Mouse (Mus musculus) liver, embryonic 12.5 days (tissue): Measurements from ENCODE around the gene Dclk1. TPM values are rescaled to one million over a fixed set of nuclear protein-coding genes. Genes with fewer than 3 reads are reported as not detected.

ENCODE experiments used
- ATAC-seq: fragments of 200-750 bp; cut with Nextera tagmentation; 2 replicates; pipeline ENCODE4 v1.8.0; 2017; ENCODE audit warnings: moderate number of reproducible peaks, mild to moderate bottlenecking, moderate library complexity
- H3K27ac ChIP-seq: fragments of 300-500 bp; sonication (generic); 2 replicates; pipeline ENCODE4 v1.5.1; 2016; ENCODE audit warnings: mild to moderate bottlenecking
- H3K27me3 ChIP-seq: fragments of 300-500 bp; sonication (generic); replicated peaks from 2 replicates; pipeline ENCODE4 v1.6.1; 2016; ENCODE audit warnings: mild to moderate bottlenecking, moderate library complexity
- H3K36me3 ChIP-seq: fragments of 300-500 bp; sonication (generic); 2 replicates; pipeline ENCODE4 v1.6.1; 2016; ENCODE audit warnings: mild to moderate bottlenecking, moderate library complexity
- H3K4me1 ChIP-seq: fragments of 300-500 bp; sonication (generic); 2 replicates; pipeline ENCODE4 v1.6.1; 2016
- H3K4me2 ChIP-seq: fragments of 300-500 bp; sonication (generic); 2 replicates; pipeline ENCODE4 v1.6.1; 2016; ENCODE audit warnings: mild to moderate bottlenecking, moderate library complexity
- H3K4me3 ChIP-seq: fragments of 300-500 bp; sonication (generic); 2 replicates; pipeline ENCODE4 v1.5.1; 2016; ENCODE audit warnings: mild to moderate bottlenecking, moderate library complexity
- H3K9ac ChIP-seq: fragments of 300-500 bp; sonication (generic); 2 replicates; pipeline ENCODE4 v1.6.1; 2016; ENCODE audit warnings: mild to moderate bottlenecking, moderate library complexity
- H3K9me3 ChIP-seq: fragments of 300-500 bp; sonication (generic); replicated peaks from 2 replicates; pipeline ENCODE4 v1.6.1; 2016; ENCODE audit warnings: mild to moderate bottlenecking, moderate library complexity
- WGBS: fragments of 180-500 bp; shearing (Covaris S2); methylation state at CpG from one replicate; pipeline ENCODE4 v1.1.7; 2016; ENCODE audit not compliant: insufficient replicate concordance; 5-methylcytosine and 5-hydroxymethylcytosine counted together
- polyA plus RNA-seq: library from polyadenylated mRNA; unstranded; fragments of >200 nt; fragmentation: Nextera tagmentation; extraction: Ambion mirVana; gene quantifications from 2 replicates; pipeline ENCODE4 v1.2.1, GENCODE M21; 2016

Dclk1 gene
- polyA plus RNA-seq, 1 experiment from 2014 or later = 1.7 TPM

- H3K4me3 ChIP-seq = no peak overlapping the region
- no peak overlapping the region for H3K9ac ChIP-seq
- no peaks in the 10 kb centered on the region for H3K27me3 ChIP-seq
- WGBS = 60% methylated on average over 6 of the region's 6 CpGs
- no peak overlapping the region for H3K27ac ChIP-seq
- no peak for ATAC-seq
- H3K4me1 ChIP-seq = no peaks in the 10 kb centered on the region
- no peak overlapping the region for H3K4me2 ChIP-seq
- no peaks in the 10 kb centered on the region for H3K36me3 ChIP-seq
- H3K9me3 ChIP-seq = no peaks in the 10 kb centered on the region
Measured at GRCm38 (mm10) chr3:55418845-55419244, 176.7 kb downstream of the Dclk1 start.

GRCm38 (mm10) chr3:55419334-55419733 lies 177.2 kb downstream of the Dclk1 start:
- Histone ChIP-seq H3K27me3 (no peaks in the 10 kb centered on the region), H3K4me1 (no peaks in the 10 kb centered on the region), H3K9ac (no peak overlapping the region), H3K27ac (no peak overlapping the region), H3K4me2 (no peak overlapping the region), H3K36me3 (no peaks in the 10 kb centered on the region), H3K9me3 (no peaks in the 10 kb centered on the region), H3K4me3 (no peak overlapping the region)
- 32% methylated on average over 3 of the region's 3 CpGs for WGBS
- ATAC-seq = no peak

GRCm38 (mm10) chr3:55420436-55421083 lies 178.4 kb downstream of the Dclk1 start:
- no peaks in the 10 kb centered on the region for H3K27me3 ChIP-seq

GRCm38 (mm10) chr3:55423640-55424397 lies 181.7 kb downstream of the Dclk1 start:
- Histone ChIP-seq H3K27me3 (no peaks in the 10 kb centered on the region), H3K4me2 (no peak overlapping the region)

More at GRCm38 (mm10) chr3:55420436-55421083, 178.4 kb downstream of the Dclk1 start:
- Histone ChIP-seq H3K27ac (no peak overlapping the region), H3K4me2 (no peak overlapping the region), H3K4me1 (no peaks in the 10 kb centered on the region), H3K9ac (no peak overlapping the region), H3K36me3 (no peaks in the 10 kb centered on the region), H3K4me3 (no peak overlapping the region), H3K9me3 (no peaks in the 10 kb centered on the region)
- ATAC-seq = no peak
- 48% methylated on average over 8 of the region's 8 CpGs for WGBS

GRCm38 (mm10) chr3:55430022-55430549 lies 187.9 kb downstream of the Dclk1 start:
- no peaks in the 10 kb centered on the region for H3K27me3 ChIP-seq
- ATAC-seq = no peak
- 79% methylated on average over 2 of the region's 2 CpGs for WGBS
- 0 out of 2 replicates have a peak, but pooled peaks cover 5% of the 10 kb centered on the region for H3K9me3 ChIP-seq
- no peak overlapping the region for H3K9ac ChIP-seq
- H3K4me2 ChIP-seq = no peak overlapping the region
- H3K4me3 ChIP-seq = no peak overlapping the region
- no peaks in the 10 kb centered on the region for H3K4me1 ChIP-seq
- H3K36me3 ChIP-seq = no peaks in the 10 kb centered on the region
- no peak overlapping the region for H3K27ac ChIP-seq

More at GRCm38 (mm10) chr3:55423640-55424397, 181.7 kb downstream of the Dclk1 start:
- Histone ChIP-seq H3K36me3 (no peaks in the 10 kb centered on the region), H3K9ac (no peak overlapping the region), H3K4me3 (no peak overlapping the region), H3K9me3 (no peaks in the 10 kb centered on the region), H3K4me1 (no peaks in the 10 kb centered on the region), H3K27ac (no peak overlapping the region)
- no peak for ATAC-seq
- WGBS = 36% methylated on average over 11 of the region's 11 CpGs

GRCm38 (mm10) chr3:55431223-55431622 lies 189.1 kb downstream of the Dclk1 start:
- H3K9ac ChIP-seq = no peak overlapping the region
- H3K9me3 ChIP-seq = 0 out of 2 replicates have a peak, but pooled peaks cover 5% of the 10 kb centered on the region
- no peaks in the 10 kb centered on the region for H3K27me3 ChIP-seq
- WGBS = 64% methylated on average over 3 of the region's 3 CpGs
- no peaks in the 10 kb centered on the region for H3K36me3 ChIP-seq
- no peak overlapping the region for H3K4me3 ChIP-seq
- no peaks in the 10 kb centered on the region for H3K4me1 ChIP-seq
- no peak overlapping the region for H3K27ac ChIP-seq
- no peak for ATAC-seq
- H3K4me2 ChIP-seq = no peak overlapping the region

- Histone ChIP-seq H3K27ac (no peak overlapping the region), H3K4me2 (no peak overlapping the region), H3K9ac (no peak overlapping the region), H3K4me3 (no peak overlapping the region), H3K9me3 (0 out of 2 replicates have a peak, but pooled peaks cover 5% of the 10 kb centered on the region), H3K27me3 (no peaks in the 10 kb centered on the region), H3K4me1 (no peaks in the 10 kb centered on the region), H3K36me3 (no peaks in the 10 kb centered on the region)
- WGBS = 78% methylated on average over 1 of the region's 1 CpGs
- ATAC-seq = no peak
Measured at GRCm38 (mm10) chr3:55434276-55434675, 192.1 kb downstream of the Dclk1 start.

- H3K9ac ChIP-seq = no peak overlapping the region
- 43% methylated on average over 7 of the region's 7 CpGs for WGBS
- H3K36me3 ChIP-seq = no peaks in the 10 kb centered on the region
- H3K27ac ChIP-seq = no peak overlapping the region
- no peak for ATAC-seq
- no peak overlapping the region for H3K4me3 ChIP-seq
- H3K4me1 ChIP-seq = no peaks in the 10 kb centered on the region
- no peak overlapping the region for H3K4me2 ChIP-seq
- H3K9me3 ChIP-seq = no peaks in the 10 kb centered on the region
- no peaks in the 10 kb centered on the region for H3K27me3 ChIP-seq
Measured at GRCm38 (mm10) chr3:55438824-55439446, 196.8 kb downstream of the Dclk1 start.

- ATAC-seq = no peak
- no peak overlapping the region for H3K27ac ChIP-seq
- no peaks in the 10 kb centered on the region for H3K27me3 ChIP-seq
- H3K4me3 ChIP-seq = no peak overlapping the region
- no peaks in the 10 kb centered on the region for H3K9me3 ChIP-seq
- H3K36me3 ChIP-seq = no peaks in the 10 kb centered on the region
- WGBS = 60% methylated on average over 8 of the region's 8 CpGs
- H3K4me1 ChIP-seq = no peaks in the 10 kb centered on the region
- H3K9ac ChIP-seq = no peak overlapping the region
- no peak overlapping the region for H3K4me2 ChIP-seq
Measured at GRCm38 (mm10) chr3:55440342-55440741, 198.2 kb downstream of the Dclk1 start.

GRCm38 (mm10) chr3:55442012-55442645 lies 200.0 kb downstream of the Dclk1 start:
- H3K27ac ChIP-seq = no peak overlapping the region
- no peak for ATAC-seq
- no peaks in the 10 kb centered on the region for H3K9me3 ChIP-seq
- H3K4me2 ChIP-seq = no peak overlapping the region
- no peak overlapping the region for H3K9ac ChIP-seq
- no peaks in the 10 kb centered on the region for H3K27me3 ChIP-seq
- H3K36me3 ChIP-seq = no peaks in the 10 kb centered on the region
- whole genome bisulfite sequencing = 55% methylated on average over 11 of the region's 11 CpGs
- H3K4me3 ChIP-seq = no peak overlapping the region
- no peaks in the 10 kb centered on the region for H3K4me1 ChIP-seq

GRCm38 (mm10) chr3:55443271-55443670 lies 201.1 kb downstream of the Dclk1 start:
- H3K27ac ChIP-seq = no peak overlapping the region
- no peaks in the 10 kb centered on the region for H3K27me3 ChIP-seq
- H3K36me3 ChIP-seq = no peaks in the 10 kb centered on the region
- H3K4me2 ChIP-seq = no peak overlapping the region
- 65% methylated on average over 8 of the region's 8 CpGs for WGBS
- no peak for ATAC-seq
- H3K9me3 ChIP-seq = no peaks in the 10 kb centered on the region
- no peak overlapping the region for H3K9ac ChIP-seq
- H3K4me3 ChIP-seq = no peak overlapping the region
- H3K4me1 ChIP-seq = no peaks in the 10 kb centered on the region
